Mouse (Mus musculus) G1E (cell line): ENCODE measurements at regions not wholly inside any gene's neighbourhood (a gene's known extent, or its start where the extent isn't known, plus 50 kb on each side); places are given as distances from the start of the nearest gene placed in this dataset.

Experiments used
- ATAC-seq: 2 replicates; pipeline ENCODE4 v1.8.0; 2016; ENCODE audit warnings: mild to moderate bottlenecking; ENCODE audit not compliant: insufficient number of reproducible peaks, poor library complexity, low FRiP score, severe bottlenecking; ENCODE audit errors: extremely low read depth
- DNase-seq: peaks from one replicate; pipeline ENCODE4 v3.0.0; 2012; ENCODE audit warnings: low spot score
- H3K27me3 ChIP-seq: 2 replicates; pipeline ENCODE4 v1.6.1; 2012; ENCODE audit warnings: mild to moderate bottlenecking, low read length, inconsistent platforms; ENCODE audit not compliant: insufficient read depth
- H3K36me3 ChIP-seq: replicated peaks from 2 replicates; pipeline ENCODE3; 2012; ENCODE audit warnings: mild to moderate bottlenecking, inconsistent platforms
- H3K4me1 ChIP-seq: 2 replicates; pipeline ENCODE4 v1.6.1; 2012; ENCODE audit warnings: low read depth, low read length, inconsistent platforms, mixed read lengths; ENCODE audit not compliant: insufficient read depth
- H3K4me3 ChIP-seq: 2 replicates; pipeline ENCODE4 v1.5.1; 2012; ENCODE audit warnings: low read depth, mild to moderate bottlenecking, inconsistent platforms, low read length, moderate library complexity, mixed read lengths
- H3K9me3 ChIP-seq: replicated peaks from 2 replicates; pipeline ENCODE4 v1.6.1; 2012; ENCODE audit warnings: inconsistent platforms
- CTCF ChIP-seq: IDR thresholded peaks from 2 replicates; pipeline ENCODE4 v1.5.1; 2012; ENCODE audit warnings: low read depth, low read length, inconsistent platforms, mixed read lengths
- GATA1 ChIP-seq: IDR thresholded peaks from 2 replicates; pipeline ENCODE4 v1.6.1; 2012; ENCODE audit warnings: borderline replicate concordance, low read length, inconsistent platforms, mixed read lengths
- GATA2 ChIP-seq: IDR thresholded peaks from 2 replicates; pipeline ENCODE4 v1.6.1; 2012; ENCODE audit warnings: low read depth, low read length, inconsistent platforms, borderline replicate concordance
- POLR2AphosphoS5 ChIP-seq: IDR thresholded peaks from 2 replicates; pipeline ENCODE4 v1.6.1; 2012; ENCODE audit warnings: low read depth, low read length, inconsistent platforms; ENCODE audit not compliant: insufficient replicate concordance
- TAL1 ChIP-seq: conservative IDR thresholded peaks from 2 replicates; pipeline ENCODE4 v1.6.1; 2012; ENCODE audit warnings: low read depth, low read length, inconsistent platforms, mixed read lengths

GRCm38 (mm10) chr8:41964088-41964487, 547.2 kb upstream of the Frg1 start:
- no peak for ATAC-seq
- H3K27me3 ChIP-seq = no peaks in the 10 kb centered on the region
- TF ChIP-seq GATA1 = no peak
- no peak for TF ChIP-seq TAL1
- no peak for TF ChIP-seq CTCF
- TF ChIP-seq POLR2AphosphoS5 = no peak
- TF ChIP-seq GATA2 = no peak

GRCm38 (mm10) chr8:41956878-41957277, 540.0 kb upstream of the Frg1 start:
- Histone ChIP-seq H3K36me3 (no peaks in the 10 kb centered on the region), H3K27me3 (no peaks in the 10 kb centered on the region), H3K9me3 (no peaks in the 10 kb centered on the region), H3K4me1 (no peaks in the 10 kb centered on the region), H3K4me3 (no peak overlapping the region)
- DNase-seq (no peak), ATAC-seq (no peak)
- no peak for TF ChIP-seq CTCF
- TF ChIP-seq TAL1 = no peak
- TF ChIP-seq GATA1 = no peak
- TF ChIP-seq GATA2 = no peak
- no peak for TF ChIP-seq POLR2AphosphoS5

More at GRCm38 (mm10) chr8:41964088-41964487, 547.2 kb upstream of the Frg1 start:
- Histone ChIP-seq H3K4me3 (no peak overlapping the region), H3K36me3 (no peaks in the 10 kb centered on the region), H3K4me1 (no peaks in the 10 kb centered on the region), H3K9me3 (no peaks in the 10 kb centered on the region)
- DNase-seq = no peak

GRCm38 (mm10) chr8:41950736-41951135, 533.9 kb upstream of the Frg1 start:
- TF ChIP-seq GATA2 = no peak
- no peak for TF ChIP-seq GATA1
- no peak for TF ChIP-seq POLR2AphosphoS5
- TF ChIP-seq TAL1 = no peak
- TF ChIP-seq CTCF = no peak
- Histone ChIP-seq H3K4me1 (no peaks in the 10 kb centered on the region), H3K9me3 (no peaks in the 10 kb centered on the region), H3K36me3 (no peaks in the 10 kb centered on the region), H3K27me3 (no peaks in the 10 kb centered on the region), H3K4me3 (no peak overlapping the region)
- ATAC-seq (no peak), DNase-seq (no peak)

- no peaks in the 10 kb centered on the region for H3K27me3 ChIP-seq
- H3K4me3 ChIP-seq = no peak overlapping the region
- H3K9me3 ChIP-seq = no peaks in the 10 kb centered on the region
- DNase-seq (no peak), ATAC-seq (no peak)
- no peaks in the 10 kb centered on the region for H3K36me3 ChIP-seq
- no peak for TF ChIP-seq GATA2
- no peak for TF ChIP-seq POLR2AphosphoS5
- no peak for TF ChIP-seq CTCF
- no peak for TF ChIP-seq GATA1
- TF ChIP-seq TAL1 = no peak
- H3K4me1 ChIP-seq = no peaks in the 10 kb centered on the region
These were observed 522.4 kb upstream of the Frg1 start for GRCm38 (mm10) chr8:41939298-41939697.

GRCm38 (mm10) chr8:41921106-41921505, 504.2 kb upstream of the Frg1 start:
- ATAC-seq = no peak
- no peak overlapping the region for H3K4me3 ChIP-seq
- no peaks in the 10 kb centered on the region for H3K36me3 ChIP-seq
- H3K4me1 ChIP-seq = no peaks in the 10 kb centered on the region
- no peaks in the 10 kb centered on the region for H3K27me3 ChIP-seq
- TF ChIP-seq TAL1 = no peak
- TF ChIP-seq GATA1 = no peak
- no peak for TF ChIP-seq GATA2
- TF ChIP-seq CTCF = no peak
- no peak for TF ChIP-seq POLR2AphosphoS5
- H3K9me3 ChIP-seq = no peaks in the 10 kb centered on the region
- DNase-seq = no peak

- no peaks in the 10 kb centered on the region for H3K4me1 ChIP-seq
- DNase-seq (no peak), ATAC-seq (no peak)
- no peak overlapping the region for H3K4me3 ChIP-seq
- no peaks in the 10 kb centered on the region for H3K27me3 ChIP-seq
- TF ChIP-seq GATA1 = no peak
- no peak for TF ChIP-seq CTCF
- no peak for TF ChIP-seq POLR2AphosphoS5
- no peak for TF ChIP-seq TAL1
- no peak for TF ChIP-seq GATA2
- H3K36me3 ChIP-seq = no peaks in the 10 kb centered on the region
- H3K9me3 ChIP-seq = no peaks in the 10 kb centered on the region
These were observed 503.7 kb upstream of the Frg1 start for GRCm38 (mm10) chr8:41920536-41920935.
